Mouse (Mus musculus): ENCODE data around the gene Boll. TPM values are rescaled to one million over a fixed set of nuclear protein-coding genes. Genes with fewer than 3 reads are reported as not detected.
A peak's percentile ranks its signal among the peaks of the same experiment; 100 is the strongest.

Boll gene
- total and polyA plus RNA-seq, 3 experiments: not detected

DNA sequence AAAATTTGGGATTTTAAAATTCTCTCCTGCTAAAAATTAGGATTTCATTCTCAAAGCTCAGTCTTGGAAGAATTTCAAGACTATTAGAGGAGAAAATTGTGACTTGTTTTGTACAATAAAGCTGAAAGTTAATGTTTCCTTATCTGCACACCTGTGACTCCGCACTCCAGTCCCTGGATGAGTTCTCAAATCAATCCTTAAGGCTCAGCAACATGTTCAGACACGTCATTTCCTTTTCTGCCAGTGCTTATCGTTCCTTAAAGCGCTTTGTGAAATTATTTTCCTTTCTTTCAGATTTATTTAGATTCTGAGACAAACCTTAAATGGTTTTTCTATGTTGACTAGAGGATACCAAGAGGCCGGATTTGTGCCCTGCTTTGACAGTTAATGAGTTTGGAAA, 126.8 kb downstream of the Boll start:
- Histone ChIP-seq H3K4me3 (replicated peaks in 1 of 3; ENCODE audit: low read depth in 2 of 3, low read length in 2 of 3, poor library complexity in 1 of 3) (peak overlapping the region in 2 of 3 experiments; percentile 45 to 97), H3K9me3 (replicated peaks; ENCODE audit: low read length) (no peaks in the 10 kb centered on the region), H3K36me3 (replicated peaks in 1 of 2; ENCODE audit: control insufficient read depth in 1 of 2, insufficient read depth in 1 of 2, low read length in 1 of 2) (peaks cover 0 to 14% of the 10 kb centered on the region in 2 experiments), H3K4me1 (ENCODE audit: control insufficient read depth in 1 of 2, insufficient read depth in 2 of 2) (peaks cover 0 to 22% of the 10 kb centered on the region in 2 experiments; a peak in 2 of 4 replicates), H3K9ac (ENCODE audit: insufficient read depth, low read depth) (peak overlapping the region; percentile 68; the same call in 1 of the 2 replicates), H3K27ac (ENCODE audit: insufficient read depth, low read depth) (no peak overlapping the region), H3K4me2 (ENCODE audit: insufficient read depth, low read depth, poor library complexity, severe bottlenecking) (peak overlapping the region; percentile 50; the same call in 1 of the 2 replicates), H3K79me2 (replicated peaks; ENCODE audit: control insufficient read depth, extremely low read depth, insufficient read depth, poor library complexity, severe bottlenecking) (peaks cover 31% of the 10 kb centered on the region), H3K27me3 (replicated peaks) (no peaks in the 10 kb centered on the region)
- DNase-seq (ENCODE audit: extremely low read depth): no peak
- in situ Hi-C loops (cut with MboI; ENCODE audit: low pct_ligation_motif_present, low pct_unique_long_range_greater_than_20kb, low sequenced_read_pairs) (no loop called here), dilution Hi-C loops (cut with MboI; ENCODE audit: extremely low pct_ligation_motif_present, extremely low pct_unique_long_range_greater_than_20kb, low sequenced_read_pairs) (no loop called here)
- TF ChIP-seq POLR2A (IDR thresholded peaks at IDR 0.05; ENCODE audit: low read depth, low read length): no peak
- no peak for TF ChIP-seq ZC3H11A (IDR thresholded peaks at IDR 0.05; ENCODE audit: low read depth, low read length)
- TF ChIP-seq MXI1 (IDR thresholded peaks at IDR 0.05; ENCODE audit: low read depth, low read length): no peak
- TF ChIP-seq RCOR1 (conservative IDR thresholded peaks at IDR 0.05; ENCODE audit: low read depth, low read length): no peak
- no peak for TF ChIP-seq SMC3 (IDR thresholded peaks at IDR 0.05; ENCODE audit: low read depth, low read length)
- TF ChIP-seq KAT2A (IDR thresholded peaks at IDR 0.05; ENCODE audit: insufficient replicate concordance, low read length): no peak
- no peak for TF ChIP-seq NRF1 (IDR thresholded peaks at IDR 0.05; ENCODE audit: low read depth, low read length)
- TF ChIP-seq JUND (conservative IDR thresholded peaks at IDR 0.05; ENCODE audit: low read depth, low read length): no peak
- no peak for TF ChIP-seq BHLHE40 (IDR thresholded peaks at IDR 0.05; ENCODE audit: low read depth, low read length)

DNA sequence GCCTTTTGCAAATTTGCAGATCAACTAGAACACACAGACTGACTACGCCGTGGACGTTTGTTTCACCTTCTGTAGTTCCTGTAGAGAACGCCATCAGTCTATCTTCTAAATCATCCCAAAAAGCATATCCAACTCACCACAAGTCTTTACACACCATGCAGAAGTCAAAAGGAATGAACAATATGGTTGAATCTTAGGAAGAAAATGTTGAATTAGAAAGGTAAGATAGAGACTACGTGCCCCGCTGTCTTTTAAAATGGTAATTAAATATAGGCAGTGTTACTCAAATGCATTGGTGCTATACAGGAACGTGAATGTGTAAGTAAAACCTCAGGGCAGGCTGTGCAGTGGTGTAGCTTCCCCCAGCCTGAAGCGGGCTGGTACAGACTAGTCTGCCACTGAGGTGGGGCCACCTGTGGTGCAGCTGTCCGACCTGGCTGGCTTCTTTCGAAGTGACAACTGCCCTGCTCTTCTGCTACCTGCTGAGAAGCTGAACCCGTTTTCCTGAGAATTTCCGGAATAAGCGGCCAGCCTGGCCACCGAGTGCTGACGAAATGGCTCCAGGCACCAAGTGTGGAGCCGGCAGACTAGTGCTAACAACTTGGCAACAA, 128.3 kb downstream of the Boll start:
- no peak overlapping the region for H3K9ac ChIP-seq (ENCODE audit: insufficient read depth, low read depth)
- DNase-seq (ENCODE audit: extremely low read depth): no peak
- no peak for TF ChIP-seq BHLHE40 (IDR thresholded peaks at IDR 0.05; ENCODE audit: low read depth, low read length)
- no peak for TF ChIP-seq TCF12 (IDR thresholded peaks at IDR 0.05; ENCODE audit: low read depth, low read length)
- no peak for TF ChIP-seq NRF1 (IDR thresholded peaks at IDR 0.05; ENCODE audit: low read depth, low read length)
- TF ChIP-seq NELFE (IDR thresholded peaks at IDR 0.05; ENCODE audit: low read depth, low read length): no peak
- TF ChIP-seq TBP (conservative IDR thresholded peaks at IDR 0.05; ENCODE audit: low read depth, low read length): no peak
- no peak for TF ChIP-seq SMC3 (IDR thresholded peaks at IDR 0.05; ENCODE audit: low read depth, low read length)
- no peak for TF ChIP-seq POLR2A (IDR thresholded peaks at IDR 0.05; ENCODE audit: low read depth, low read length)
- TF ChIP-seq KAT2A (IDR thresholded peaks at IDR 0.05; ENCODE audit: insufficient replicate concordance, low read length): no peak
- TF ChIP-seq MAX (IDR thresholded peaks at IDR 0.05; ENCODE audit: low read length): no peak
- TF ChIP-seq MYC (IDR thresholded peaks at IDR 0.05; ENCODE audit: low read depth, low read length): no peak
- TF ChIP-seq IRF4 (IDR thresholded peaks at IDR 0.05; ENCODE audit: low read depth, low read length): no peak
- TF ChIP-seq USF2 (conservative IDR thresholded peaks at IDR 0.05; ENCODE audit: low read depth, low read length): no peak
- peaks cover 0 to 7% of the 10 kb centered on the region in 2 experiments; a peak in 2 of 4 replicates for H3K4me1 ChIP-seq (ENCODE audit: control insufficient read depth in 1 of 2, insufficient read depth in 2 of 2)
- H3K27me3 ChIP-seq (replicated peaks): no peaks in the 10 kb centered on the region
- dilution Hi-C loops (cut with MboI; ENCODE audit: extremely low pct_ligation_motif_present, extremely low pct_unique_long_range_greater_than_20kb, low sequenced_read_pairs) (no loop called here), in situ Hi-C loops (cut with MboI; ENCODE audit: low pct_ligation_motif_present, low pct_unique_long_range_greater_than_20kb, low sequenced_read_pairs) (no loop called here)
- peaks cover 22% of the 10 kb centered on the region for H3K79me2 ChIP-seq (replicated peaks; ENCODE audit: control insufficient read depth, extremely low read depth, insufficient read depth, poor library complexity, severe bottlenecking)
- no peak overlapping the region for H3K4me3 ChIP-seq (replicated peaks in 1 of 3; ENCODE audit: low read depth in 2 of 3, low read length in 2 of 3, poor library complexity in 1 of 3)
- H3K27ac ChIP-seq (ENCODE audit: insufficient read depth, low read depth): no peak overlapping the region
- peaks cover 0 to 3% of the 10 kb centered on the region in 2 experiments for H3K36me3 ChIP-seq (replicated peaks in 1 of 2; ENCODE audit: control insufficient read depth in 1 of 2, insufficient read depth in 1 of 2, low read length in 1 of 2)
- H3K9me3 ChIP-seq (replicated peaks; ENCODE audit: low read length): no peaks in the 10 kb centered on the region
- no peak overlapping the region for H3K4me2 ChIP-seq (ENCODE audit: insufficient read depth, low read depth, poor library complexity, severe bottlenecking)

Measured in CH12.LX (cell line).